Mouse (Mus musculus) cerebellum, postnatal 4 days (tissue): ENCODE data around the gene H2afj.

ENCODE experiments used
- DNase-seq, 2 experiments: peaks; one replicate each; pipeline ENCODE4 v3.0.0; 2022; ENCODE audit warnings: low spot score in 2 of 2, mixed read lengths in 1 of 2

H2afj gene

GRCm38 (mm10) chr6:136845706-136846480, 37.8 kb downstream of the H2afj start:
- DNase-seq = no peak

- DNase-seq = no peak
These were observed 39.2 kb downstream of the H2afj start for GRCm38 (mm10) chr6:136847267-136847666.

DNA sequence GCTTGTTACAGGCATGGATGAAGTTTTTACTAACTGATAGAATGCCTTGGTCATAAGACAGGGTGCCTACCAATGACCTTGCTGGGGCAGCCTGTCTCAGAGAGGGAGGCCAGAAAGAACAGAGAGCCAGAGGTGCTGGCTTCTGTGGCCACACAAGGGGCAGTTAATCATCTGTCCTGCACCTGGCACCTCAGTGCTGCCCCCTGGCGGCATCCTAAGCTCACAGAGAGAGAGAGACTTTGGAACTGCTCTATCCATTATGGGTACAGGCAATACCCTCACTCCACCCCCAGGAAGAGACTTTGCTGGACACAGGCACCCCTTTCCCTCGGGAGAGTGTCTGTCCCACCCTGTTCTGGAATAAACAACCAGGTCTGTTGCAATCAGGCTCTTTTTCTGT, 39.7 kb downstream of the H2afj start:
- DNase-seq = peak in 1 of 2 experiments; percentile 23

DNA sequence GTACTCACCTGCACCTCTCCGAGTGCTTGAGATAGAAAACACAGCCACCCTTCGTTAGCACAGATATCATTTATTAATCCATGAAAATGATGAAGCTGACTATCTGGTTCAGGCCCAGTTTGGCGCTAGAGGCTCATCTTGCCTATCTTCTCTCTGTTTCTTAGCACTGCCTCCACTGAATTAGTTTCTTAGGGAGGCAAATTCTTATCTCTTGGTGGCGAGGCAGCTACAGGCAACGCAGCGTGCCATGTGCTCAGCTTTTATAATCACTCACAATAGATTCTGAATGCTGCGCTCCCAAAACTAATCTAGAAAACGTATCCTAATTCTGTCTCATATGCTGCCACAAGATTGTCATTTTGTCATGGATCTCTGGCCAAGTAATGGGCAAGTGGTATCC, 40.4 kb downstream of the H2afj start:
- DNase-seq = no peak

DNA sequence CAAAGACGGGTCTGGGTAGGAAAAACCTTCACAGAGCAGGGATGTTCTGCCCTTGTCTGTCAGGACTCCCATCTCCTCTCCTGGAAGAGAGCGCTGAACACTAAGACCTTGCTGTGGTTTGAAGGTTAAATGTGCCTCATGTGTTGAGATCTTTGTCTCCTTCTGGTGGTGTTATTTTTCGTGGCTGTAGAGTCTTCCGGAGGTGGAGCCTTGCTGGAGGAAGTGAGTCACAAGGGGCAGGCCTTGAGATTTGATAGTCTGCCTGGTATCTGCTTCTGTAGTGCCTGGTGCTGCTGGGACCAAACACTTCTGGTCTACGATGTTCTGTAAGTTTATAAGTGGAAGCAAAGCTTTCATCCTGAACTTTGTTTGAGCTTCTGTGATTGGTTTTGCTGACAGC, 40.9 kb downstream of the H2afj start:
- no peak for DNase-seq

DNA sequence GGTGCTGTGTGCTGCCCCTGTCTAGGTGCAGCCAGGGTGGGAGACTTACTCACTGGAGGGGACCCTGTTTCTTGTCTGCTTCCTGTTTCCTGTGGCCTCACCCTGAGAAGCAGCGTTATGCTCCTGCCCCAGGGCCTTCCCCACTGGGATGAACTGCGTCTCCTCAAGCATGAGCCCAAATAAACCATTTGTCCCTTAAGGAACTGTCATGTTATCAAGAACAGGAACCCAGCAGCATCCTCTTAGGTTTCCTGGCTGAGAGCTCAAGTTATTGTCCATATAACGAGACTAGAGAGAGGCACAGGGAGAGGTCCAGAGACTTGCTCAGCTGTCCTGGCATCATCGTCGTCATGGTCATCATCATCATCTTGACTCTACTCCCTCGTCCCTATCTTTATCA, 42.2 kb downstream of the H2afj start:
- DNase-seq = no peak

DNA sequence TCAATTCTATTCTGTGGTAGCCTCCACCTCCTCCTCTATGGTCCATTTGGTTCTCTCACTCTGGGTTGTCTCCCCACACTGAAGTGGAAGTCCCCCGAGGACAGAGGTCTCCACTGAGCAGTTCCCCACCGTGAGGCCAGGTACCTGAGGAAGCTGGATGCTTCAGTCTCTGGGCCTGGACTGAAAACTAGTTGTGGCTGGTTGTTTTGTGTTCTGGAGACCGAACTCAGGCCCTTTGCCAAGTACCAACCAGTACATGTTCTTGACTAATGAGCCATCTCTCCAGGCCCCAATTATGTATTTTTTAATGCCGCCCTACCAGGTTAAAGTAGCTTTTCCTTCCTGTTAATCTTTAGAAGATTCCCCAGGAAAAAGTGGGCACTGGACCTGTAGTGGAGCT, 44.3 kb downstream of the H2afj start:
- no peak for DNase-seq

GRCm38 (mm10) chr6:136852762-136853161, 44.7 kb downstream of the H2afj start:
- DNase-seq = no peak

GRCm38 (mm10) chr6:136854361-136854781, 46.3 kb downstream of the H2afj start:
- DNase-seq = no peak

GRCm38 (mm10) chr6:136855183-136855582, 47.1 kb downstream of the H2afj start:
- no peak for DNase-seq

DNA sequence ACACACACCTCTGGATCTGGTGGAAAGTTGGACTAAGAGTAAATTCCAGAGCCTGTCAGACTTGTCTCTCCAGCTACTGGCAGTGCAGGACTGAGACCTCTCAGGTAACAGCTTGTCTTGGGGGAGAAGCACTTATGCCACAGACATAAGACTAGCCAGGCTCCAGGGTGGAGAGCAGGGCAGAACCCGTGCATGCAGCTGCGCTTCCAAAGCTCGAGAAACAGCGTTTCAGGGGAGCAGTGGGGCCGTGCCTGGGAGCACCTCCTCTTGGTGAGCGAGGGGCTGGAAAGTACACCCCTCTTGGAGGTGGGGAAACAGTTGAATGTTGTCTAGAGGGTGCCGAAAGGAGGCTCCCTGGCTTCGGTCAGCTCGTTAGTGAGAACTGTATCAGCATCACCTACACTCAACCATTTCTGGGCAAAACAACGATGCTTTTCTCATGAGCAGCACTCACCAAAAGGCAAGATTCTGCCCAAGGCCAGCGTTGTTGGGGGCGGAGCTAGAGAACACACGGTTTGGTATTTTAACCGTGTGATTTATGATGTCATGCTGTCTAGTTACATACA, 48.1 kb downstream of the H2afj start:
- no peak for DNase-seq

DNA sequence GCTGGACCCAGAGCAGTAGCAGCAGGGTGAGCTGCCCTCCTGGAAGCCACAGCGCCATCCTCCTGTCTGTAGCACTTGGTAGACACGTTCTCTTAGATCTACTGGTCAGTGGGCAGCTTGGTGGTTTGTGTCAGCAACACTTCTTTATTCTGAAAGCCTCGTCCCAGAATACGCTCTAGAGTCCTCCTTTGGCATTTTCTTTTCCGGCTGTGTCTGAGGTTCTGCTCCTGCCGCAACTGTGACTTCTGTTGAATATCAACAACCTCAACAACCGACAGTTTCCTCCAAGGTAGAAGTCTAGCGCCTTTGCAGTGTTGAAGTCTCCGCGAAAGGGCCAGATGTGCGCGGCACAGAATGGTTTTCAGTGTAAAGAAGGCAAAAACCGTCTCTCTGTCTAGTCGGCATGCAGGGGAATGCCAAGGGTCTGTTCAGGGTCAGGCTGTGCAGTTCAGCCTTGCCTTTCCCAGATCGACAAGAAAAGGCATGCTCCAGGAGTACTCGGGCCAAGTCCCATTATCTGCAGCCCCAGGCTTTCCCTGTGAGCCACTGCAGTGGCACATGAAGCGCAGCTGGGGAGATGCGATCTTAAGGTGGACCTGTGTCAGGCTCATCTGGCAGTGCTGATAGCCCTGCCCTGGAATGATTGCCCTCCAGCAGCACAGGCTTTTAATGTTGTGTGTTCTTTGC, 49.3 kb downstream of the H2afj start, which contains the start of gene Art4:
Gene Art4 (minus strand): TSS at position 548 of the 687 bp plus-strand sequence.
- no peak for DNase-seq

DNA sequence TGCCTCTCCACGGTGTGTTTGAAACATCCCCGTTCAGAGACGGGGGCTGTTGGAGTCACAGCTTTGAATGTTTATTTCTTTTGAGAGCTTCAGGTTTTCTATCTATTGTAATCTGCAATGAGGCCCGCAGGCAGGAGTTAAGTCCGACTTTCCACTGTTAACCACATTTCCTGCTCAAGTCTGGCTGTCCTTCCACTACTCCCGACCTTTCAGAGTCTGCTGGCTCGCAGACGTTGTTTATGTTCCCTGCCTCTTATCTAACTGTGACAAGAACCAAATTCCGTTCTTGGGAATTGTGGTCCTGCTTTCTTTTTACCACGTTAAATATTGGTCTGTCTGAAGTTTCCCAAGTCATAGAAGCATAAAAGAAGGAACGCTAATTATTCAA, 49.8 kb downstream of the H2afj start:
- DNase-seq = no peak

- no peak for DNase-seq
These were observed 50.4 kb downstream of the H2afj start for GRCm38 (mm10) chr6:136858420-136858819.
